Mouse (Mus musculus): ENCODE results near the gene Patj.

GRCm38 (mm10) chr4:98702201-98702894 lies 306.8 kb downstream of the Patj start:
- TF ChIP-seq CTCF (IDR thresholded peaks at IDR 0.05; ENCODE audit: borderline replicate concordance, insufficient read depth, low read depth, low read length) (peak; percentile 91), POLR2A (IDR thresholded peaks at IDR 0.05; ENCODE audit: borderline replicate concordance, insufficient read depth, low read length) (no peak)
